Mouse (Mus musculus) right cerebral cortex, postnatal 14 days (tissue): ENCODE measurements around the gene Ctso.

ENCODE experiments used
- DNase-seq: peaks from one replicate; pipeline ENCODE4 v3.0.0; 2022

Ctso gene

DNA sequence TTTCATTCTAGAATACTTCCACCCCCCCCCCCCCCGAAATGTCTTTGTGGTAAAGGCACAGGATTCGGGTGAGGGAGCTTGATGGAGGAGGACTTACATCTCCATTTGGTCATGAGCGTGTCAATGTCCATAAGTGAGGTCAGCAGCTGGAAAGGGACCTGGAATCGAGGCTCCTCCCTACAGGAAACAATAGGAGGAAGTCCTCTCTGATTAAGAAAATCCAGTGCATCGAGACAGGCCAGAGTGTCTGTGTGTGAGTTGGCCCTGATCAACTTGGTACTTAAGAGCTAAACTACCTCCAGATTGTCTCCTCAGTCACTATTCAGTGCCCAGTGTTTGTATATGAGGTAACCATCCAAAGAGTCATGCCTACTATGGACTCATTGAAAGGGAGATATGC, 28.9 kb downstream of the Ctso start:
- no peak for DNase-seq

GRCm38 (mm10) chr3:81963768-81964167, 31.4 kb downstream of the Ctso start:
- no peak for DNase-seq

- no peak for DNase-seq
Observed at GRCm38 (mm10) chr3:81964596-81964995, 32.2 kb downstream of the Ctso start.

DNA sequence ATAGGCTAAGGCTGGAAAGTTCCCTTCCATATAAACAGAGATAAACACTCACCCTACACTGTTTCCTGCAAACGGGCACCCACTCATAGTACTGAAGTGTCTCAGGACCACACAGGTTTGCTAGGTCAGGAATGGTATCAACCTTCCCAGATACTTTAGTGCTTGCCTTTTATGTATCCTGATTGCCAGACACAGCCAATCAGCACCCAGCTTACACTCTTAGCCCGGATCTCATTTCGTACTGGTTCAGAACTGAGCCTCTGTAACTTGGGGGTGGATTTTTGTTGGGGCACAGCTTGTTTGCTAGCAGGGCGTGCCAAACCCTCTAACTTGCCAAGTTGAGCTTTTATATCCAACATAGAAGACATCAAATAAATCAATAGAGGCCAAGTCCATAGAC, 43.2 kb downstream of the Ctso start:
- no peak for DNase-seq

DNA sequence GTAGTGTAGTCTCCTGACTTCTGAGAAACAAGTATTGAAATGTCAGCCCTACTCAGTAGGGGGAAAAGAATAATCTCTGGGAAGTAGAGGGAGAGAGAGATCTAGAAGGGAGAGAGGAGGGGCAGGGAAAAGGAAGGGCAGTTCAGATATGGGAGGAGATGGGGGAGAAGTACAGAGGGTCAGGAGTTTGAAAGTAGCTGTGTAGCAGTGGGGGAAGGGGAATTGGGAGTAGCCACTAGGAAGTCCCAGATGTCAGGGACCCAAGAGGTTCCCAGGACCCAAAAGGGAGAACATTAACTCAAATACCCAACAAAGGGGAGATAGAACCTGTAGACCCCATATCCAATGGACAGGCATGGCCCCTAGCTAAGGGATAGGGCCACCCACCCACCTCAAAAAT, 43.7 kb downstream of the Ctso start, which contains the start of gene Tdo2:
Gene Tdo2, minus strand, starts transcription at position 101 of the 400 bp plus-strand sequence.
- DNase-seq = no peak

DNA sequence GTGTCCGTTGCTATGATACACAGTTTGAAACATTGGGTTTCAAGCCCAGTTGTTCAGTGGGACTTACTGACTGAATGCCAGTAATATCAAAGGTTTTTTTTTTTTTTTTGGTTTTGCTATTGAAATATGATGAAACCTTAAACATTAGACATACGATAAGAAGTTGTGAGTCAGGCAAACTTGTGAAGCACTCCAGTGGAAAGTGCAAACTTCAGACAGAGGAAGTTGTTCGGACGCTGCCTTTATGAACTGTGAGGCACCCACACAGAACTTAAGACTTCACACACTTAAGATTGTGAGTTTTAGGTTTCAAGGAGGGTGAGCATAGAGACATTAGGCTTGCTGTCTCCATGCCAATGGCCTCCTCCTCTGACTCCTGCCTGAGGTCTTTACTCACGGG, 49.2 kb downstream of the Ctso start:
- no peak for DNase-seq

DNA sequence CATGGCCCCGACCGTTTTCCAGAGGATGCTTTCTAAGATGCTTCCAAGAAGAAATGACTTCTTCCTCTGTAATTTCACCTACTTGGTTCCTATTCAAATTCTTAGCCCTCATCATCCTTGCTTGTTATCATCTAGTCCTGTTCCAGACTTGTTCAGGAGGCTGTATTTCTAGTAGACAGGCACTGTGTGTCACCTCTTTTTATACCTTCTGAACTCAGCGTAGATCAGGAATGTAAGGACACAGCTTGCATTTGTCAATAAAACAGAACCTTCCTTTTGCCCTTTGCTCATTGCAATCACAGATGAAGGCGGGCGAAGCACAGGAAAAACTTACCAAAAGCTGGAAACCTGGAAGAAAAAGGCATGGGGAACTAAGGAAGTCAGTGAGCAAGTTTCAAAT, 49.6 kb downstream of the Ctso start, which contains the start of gene Asic5:
Gene Asic5, plus strand, starts transcription at position 301 of the 400 bp plus-strand sequence.
- no peak for DNase-seq

- no peak for DNase-seq
Observed at GRCm38 (mm10) chr3:81983120-81983895, 50.9 kb downstream of the Ctso start.

GRCm38 (mm10) chr3:81985100-81985499, 52.7 kb downstream of the Ctso start:
- no peak for DNase-seq

- DNase-seq = no peak
Observed at GRCm38 (mm10) chr3:81986103-81986502, 53.7 kb downstream of the Ctso start.

DNA sequence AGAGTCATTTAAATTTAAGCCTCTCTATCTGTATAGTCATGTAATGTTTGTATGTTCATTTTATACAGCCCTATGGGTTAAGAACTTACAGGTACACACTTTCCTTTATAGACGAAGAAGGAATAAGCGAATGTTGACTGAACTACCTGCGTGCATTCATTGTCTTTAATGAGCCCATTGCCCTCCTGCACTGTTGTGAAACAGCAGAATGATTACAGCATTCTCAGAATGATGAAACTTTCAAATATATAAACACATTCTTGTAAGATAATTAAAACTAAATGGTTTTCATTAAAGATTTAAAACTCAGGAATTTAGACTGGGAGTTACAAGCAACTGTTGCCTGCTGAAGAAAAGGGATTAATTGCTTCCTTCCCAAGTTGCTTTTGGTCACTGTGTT, 55.2 kb downstream of the Ctso start:
- DNase-seq = no peak

DNA sequence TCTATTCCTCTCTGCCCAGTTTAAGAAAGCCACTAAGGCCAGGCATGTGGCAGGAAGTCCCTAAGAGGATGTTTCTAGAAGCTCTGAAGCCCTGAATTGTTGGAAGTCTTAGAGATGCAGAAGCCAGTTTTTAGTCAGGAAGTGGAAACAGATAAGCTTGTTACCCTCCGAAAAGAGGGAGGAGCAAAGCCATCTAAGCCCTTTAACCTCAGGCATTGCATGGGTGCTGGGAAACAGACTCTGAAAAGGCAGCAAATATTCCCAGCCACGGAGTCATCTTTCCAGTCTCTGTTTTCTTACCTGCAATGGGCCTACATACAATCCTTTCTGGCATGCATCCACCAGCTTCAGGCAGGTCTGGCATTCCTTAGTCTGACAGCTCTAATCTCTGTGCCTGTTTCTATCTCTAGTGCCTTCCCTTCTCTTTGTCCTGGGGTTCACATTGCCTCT, 57.3 kb downstream of the Ctso start:
- DNase-seq = no peak

GRCm38 (mm10) chr3:81990531-81990930, 58.1 kb downstream of the Ctso start:
- no peak for DNase-seq

GRCm38 (mm10) chr3:81995371-81995770, 63.0 kb downstream of the Ctso start:
- no peak for DNase-seq

DNA sequence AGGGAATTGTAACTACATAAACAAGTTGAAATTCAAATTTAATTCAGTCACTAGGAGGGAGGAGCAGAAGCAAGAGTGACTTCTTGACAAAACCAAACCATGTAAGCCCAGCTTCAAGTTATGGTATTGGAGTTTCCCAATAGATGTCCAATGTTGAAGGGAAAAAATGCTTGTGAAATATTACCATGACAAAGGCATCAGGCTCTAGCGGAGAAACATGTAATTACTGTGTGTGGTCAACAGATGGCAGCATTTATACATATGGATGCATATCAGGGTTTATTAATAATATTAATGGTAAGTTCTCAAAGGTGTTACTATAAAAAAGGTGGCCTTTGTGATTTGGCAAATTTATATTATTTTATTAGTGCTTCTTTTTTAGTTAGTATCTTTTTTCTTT, 63.6 kb downstream of the Ctso start:
- no peak for DNase-seq
